Mouse (Mus musculus): ENCODE results near the gene Ppp6c.

DNA sequence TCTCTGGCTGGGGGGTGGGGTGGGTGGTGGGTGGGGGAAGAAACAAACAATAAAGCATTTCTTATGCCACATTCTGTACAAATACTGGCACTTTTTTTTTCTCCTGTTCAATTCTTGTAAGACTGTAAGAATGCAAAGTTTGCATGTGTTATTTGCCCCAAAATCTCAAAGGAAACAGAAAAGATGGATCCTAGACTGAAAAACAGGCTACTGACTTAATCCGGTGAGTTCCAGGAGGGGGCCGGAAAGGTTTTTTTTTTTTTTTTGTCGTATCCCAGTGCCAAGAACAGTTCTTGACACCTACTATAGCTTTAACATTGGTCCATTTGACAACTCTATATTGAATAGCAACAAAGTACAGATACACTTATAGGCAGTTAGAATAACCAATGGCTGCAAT is 480 bp upstream of the Ppp6c start:
- TF ChIP-seq CTCF (conservative IDR thresholded peaks at IDR 0.05; ENCODE audit: insufficient read depth, insufficient read length, low read depth, low read length) = no peak
- TF ChIP-seq POLR2A (IDR thresholded peaks at IDR 0.05; ENCODE audit: low read depth, low read length) = no peak

Data from kidney, adult 2 months (tissue).